Mouse (Mus musculus) CH12.LX (cell line): Measurements from ENCODE around the gene Nf1. TPM values are rescaled to one million over a fixed set of nuclear protein-coding genes. Genes with fewer than 3 reads are reported as not detected.

ENCODE experiments used
- DNase-seq: peaks from one replicate; pipeline ENCODE4 v3.0.0-alpha.2; 2013; ENCODE audit errors: extremely low read depth
- H3K27ac ChIP-seq: 2 replicates; pipeline ENCODE4 v1.5.1; 2012; ENCODE audit warnings: low read depth, mild to moderate bottlenecking, control low read depth, moderate library complexity; ENCODE audit not compliant: insufficient read depth
- H3K27me3 ChIP-seq: replicated peaks from 2 replicates; pipeline ENCODE3; 2012; ENCODE audit warnings: inconsistent platforms
- H3K36me3 ChIP-seq, 2 experiments: replicated peaks in 1 of 2; 2 replicates each; pipeline versions ENCODE3 to v1.6.1; 2012; ENCODE audit warnings: inconsistent platforms in 1 of 2, low read length in 1 of 2, mild to moderate bottlenecking in 1 of 2, mixed read lengths in 1 of 2, moderate library complexity in 1 of 2; ENCODE audit not compliant: control insufficient read depth in 1 of 2, insufficient read depth in 1 of 2
- H3K4me1 ChIP-seq, 2 experiments: 2 replicates each; pipeline ENCODE4 v1.6.1; 2012; ENCODE audit warnings: inconsistent platforms in 1 of 2, moderate library complexity in 1 of 2; ENCODE audit not compliant: insufficient read depth in 2 of 2, control insufficient read depth in 1 of 2
- H3K4me2 ChIP-seq: 2 replicates; pipeline ENCODE4 v1.6.1; 2012; ENCODE audit warnings: low read depth, mild to moderate bottlenecking, control low read depth; ENCODE audit not compliant: poor library complexity, insufficient read depth, severe bottlenecking
- H3K4me3 ChIP-seq, 3 experiments: fragments of 150-350 bp in 1 of 3; sonication (generic) in 1 of 3; replicated peaks in 1 of 3; 2 replicates each; pipeline versions ENCODE3 to v1.5.1; 2011 to 2012; ENCODE audit warnings: low read depth in 2 of 3, low read length in 2 of 3, mild to moderate bottlenecking in 2 of 3, moderate library complexity in 2 of 3, control low read depth in 1 of 3, improper control_type of control experiment in 1 of 3, inconsistent platforms in 1 of 3, mixed read lengths in 1 of 3; ENCODE audit not compliant: poor library complexity in 1 of 3
- H3K79me2 ChIP-seq: replicated peaks from 2 replicates; pipeline ENCODE4 v1.6.1; 2012; ENCODE audit warnings: mild to moderate bottlenecking, moderate library complexity; ENCODE audit not compliant: control insufficient read depth, poor library complexity, insufficient read depth, severe bottlenecking; ENCODE audit errors: extremely low read depth
- H3K9ac ChIP-seq: 2 replicates; pipeline ENCODE4 v1.6.1; 2012; ENCODE audit warnings: low read depth, mild to moderate bottlenecking, control low read depth, moderate library complexity; ENCODE audit not compliant: insufficient read depth
- H3K9me3 ChIP-seq: replicated peaks from 2 replicates; pipeline ENCODE3; 2012; ENCODE audit warnings: low read length, inconsistent platforms, mixed read lengths
- BHLHE40 ChIP-seq: IDR thresholded peaks from 2 replicates; pipeline ENCODE4 v1.6.1; 2011; ENCODE audit warnings: mild to moderate bottlenecking, low read depth, low read length, improper control_type of control experiment
- CHD1 ChIP-seq: IDR thresholded peaks from 2 replicates; pipeline ENCODE4 v1.6.1; 2012; ENCODE audit warnings: low read depth, low read length, improper control_type of control experiment, inconsistent platforms
- CHD2 ChIP-seq: IDR thresholded peaks from 2 replicates; pipeline ENCODE4 v1.6.1; 2011; ENCODE audit warnings: low read length, improper control_type of control experiment
- CTCF ChIP-seq, 2 experiments: IDR thresholded peaks in 1 of 2; conservative IDR thresholded peaks in 1 of 2; 2 replicates each; pipeline ENCODE4 v1.5.1; 2011 to 2012; ENCODE audit warnings: low read depth in 2 of 2, low read length in 2 of 2, improper control_type of control experiment in 1 of 2, inconsistent platforms in 1 of 2, mild to moderate bottlenecking in 1 of 2, moderate library complexity in 1 of 2
- E2F4 ChIP-seq: IDR thresholded peaks from 2 replicates; pipeline ENCODE4 v1.6.1; 2011; ENCODE audit warnings: low read depth, low read length, improper control_type of control experiment; ENCODE audit not compliant: insufficient replicate concordance
- ELF1 ChIP-seq: IDR thresholded peaks from 2 replicates; pipeline ENCODE4 v1.6.1; 2014; ENCODE audit warnings: low read depth, mild to moderate bottlenecking, inconsistent platforms, low read length, improper control_type of control experiment
- HCFC1 ChIP-seq: IDR thresholded peaks from 2 replicates; pipeline ENCODE4 v1.6.1; 2012; ENCODE audit warnings: low read depth, mild to moderate bottlenecking, inconsistent platforms, low read length, improper control_type of control experiment
- IRF4 ChIP-seq: IDR thresholded peaks from 2 replicates; pipeline ENCODE4 v1.6.1; 2014; ENCODE audit warnings: low read depth, mild to moderate bottlenecking, inconsistent platforms, low read length, improper control_type of control experiment
- JUN ChIP-seq: IDR thresholded peaks from 2 replicates; pipeline ENCODE4 v1.6.1; 2011; ENCODE audit warnings: low read depth, mild to moderate bottlenecking, low read length, improper control_type of control experiment, moderate library complexity; ENCODE audit not compliant: insufficient read depth
- JUND ChIP-seq: conservative IDR thresholded peaks from 2 replicates; pipeline ENCODE4 v1.6.1; 2011; ENCODE audit warnings: low read depth, low read length, improper control_type of control experiment
- MAFK ChIP-seq: IDR thresholded peaks from 2 replicates; pipeline ENCODE4 v1.6.1; 2011; ENCODE audit warnings: low read length, improper control_type of control experiment; ENCODE audit not compliant: insufficient replicate concordance
- MAX ChIP-seq: IDR thresholded peaks from 2 replicates; pipeline ENCODE4 v1.6.1; 2011; ENCODE audit warnings: low read length, improper control_type of control experiment
- MEF2A ChIP-seq: IDR thresholded peaks from 2 replicates; pipeline ENCODE4 v1.6.1; 2014; ENCODE audit warnings: low read depth, mild to moderate bottlenecking, inconsistent platforms, low read length, improper control_type of control experiment, borderline replicate concordance
- MXI1 ChIP-seq: IDR thresholded peaks from 2 replicates; pipeline ENCODE4 v1.6.1; 2011; ENCODE audit warnings: mild to moderate bottlenecking, low read depth, low read length, improper control_type of control experiment
- MYC ChIP-seq: IDR thresholded peaks from 2 replicates; pipeline ENCODE4 v1.6.1; 2011; ENCODE audit warnings: low read depth, mild to moderate bottlenecking, improper control_type of control experiment, low read length
- POLR2A ChIP-seq: IDR thresholded peaks from 2 replicates; pipeline ENCODE4 v1.6.1; 2011; ENCODE audit warnings: low read depth, mild to moderate bottlenecking, improper control_type of control experiment, low read length
- POLR2AphosphoS2 ChIP-seq: IDR thresholded peaks from 2 replicates; pipeline ENCODE4 v1.6.1; 2011; ENCODE audit warnings: low read depth, low read length, improper control_type of control experiment
- RCOR1 ChIP-seq: conservative IDR thresholded peaks from 2 replicates; pipeline ENCODE4 v1.6.1; 2012; ENCODE audit warnings: low read depth, mild to moderate bottlenecking, inconsistent platforms, low read length, improper control_type of control experiment
- SIN3A ChIP-seq: IDR thresholded peaks from 2 replicates; pipeline ENCODE4 v1.6.1; 2012; ENCODE audit warnings: low read length, improper control_type of control experiment, inconsistent platforms
- TBP ChIP-seq: conservative IDR thresholded peaks from 2 replicates; pipeline ENCODE4 v1.6.1; 2011; ENCODE audit warnings: low read depth, low read length, improper control_type of control experiment
- TCF12 ChIP-seq: IDR thresholded peaks from 2 replicates; pipeline ENCODE4 v1.6.1; 2014; ENCODE audit warnings: low read depth, mild to moderate bottlenecking, inconsistent platforms, low read length, improper control_type of control experiment
- UBTF ChIP-seq: IDR thresholded peaks from 2 replicates; pipeline ENCODE4 v1.6.1; 2012; ENCODE audit warnings: low read depth, mild to moderate bottlenecking, inconsistent platforms, low read length, improper control_type of control experiment, moderate library complexity
- USF1 ChIP-seq: IDR thresholded peaks from 2 replicates; pipeline ENCODE4 v1.6.1; 2014; ENCODE audit warnings: low read depth, mild to moderate bottlenecking, inconsistent platforms, low read length, improper control_type of control experiment
- USF2 ChIP-seq: conservative IDR thresholded peaks from 2 replicates; pipeline ENCODE4 v1.6.1; 2011; ENCODE audit warnings: low read depth, low read length, improper control_type of control experiment
- ZC3H11A ChIP-seq: IDR thresholded peaks from 2 replicates; pipeline ENCODE4 v1.6.1; 2012; ENCODE audit warnings: low read depth, mild to moderate bottlenecking, inconsistent platforms, low read length, improper control_type of control experiment
- ZKSCAN1 ChIP-seq: IDR thresholded peaks from 2 replicates; pipeline ENCODE4 v1.6.1; 2012; ENCODE audit warnings: low read depth, inconsistent platforms, low read length, improper control_type of control experiment, borderline replicate concordance
- ZNF384 ChIP-seq: IDR thresholded peaks from 2 replicates; pipeline ENCODE4 v1.6.1; 2012; ENCODE audit warnings: low read depth, low read length, improper control_type of control experiment, inconsistent platforms
- dilution Hi-C: fragments of 300-500 bp; cut with MboI; formaldehyde crosslinking; loops from 2 replicates; pipeline ENCODE4 v1.14.3; 2020; ENCODE audit warnings: low sequenced_read_pairs; ENCODE audit not compliant: extremely low pct_unique_long_range_greater_than_20kb, extremely low pct_ligation_motif_present
- in situ Hi-C: fragments of 300-500 bp; cut with MboI; formaldehyde crosslinking; loops from 3 replicates; pipeline ENCODE4 v1.14.3; 2019; ENCODE audit warnings: low sequenced_read_pairs, low pct_ligation_motif_present, low pct_unique_long_range_greater_than_20kb, mixed read lengths
- polyA plus RNA-seq: library from polyadenylated mRNA; unstranded; fragments of >175 nt; gene quantifications from 2 replicates; pipeline ENCODE4 v1.2.1, GENCODE M21; 2012; ENCODE audit warnings: low read depth; ENCODE audit not compliant: insufficient read length
- total RNA-seq, 2 experiments: library from RNA; depleted of rRNA; stranded (reverse); fragments of 300-350 nt in 1 of 2; fragments of >200 nt in 1 of 2; gene quantifications; 2 replicates each; pipeline ENCODE4 v1.2.3; 2012 to 2014

Gene Nf1
- total and polyA plus RNA-seq, 3 experiments: 7.3 to 19.5 (median 12.4) TPM

DNA sequence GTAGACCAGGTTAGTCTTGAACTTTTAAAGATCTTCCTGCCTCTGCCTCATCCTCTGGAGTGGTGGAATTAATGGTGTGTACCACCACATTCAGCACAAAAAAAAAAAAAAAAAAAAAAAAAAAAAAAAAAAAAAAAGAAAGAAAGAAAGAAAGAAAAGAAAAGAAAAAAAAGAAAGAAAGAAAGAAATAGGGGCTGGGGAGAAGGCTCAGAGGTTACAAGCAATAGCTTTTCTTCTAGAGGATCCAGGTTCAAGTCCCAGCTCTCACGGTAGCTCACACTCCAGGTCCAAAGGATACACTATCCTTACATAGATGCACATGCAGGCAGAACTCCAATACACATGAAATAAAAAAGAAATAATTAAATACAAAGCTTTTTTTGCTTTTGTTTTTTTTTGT lies 9.9 kb upstream of the Nf1 start:
- no peaks in the 10 kb centered on the region for H3K36me3 ChIP-seq
- no peaks in the 10 kb centered on the region for H3K4me1 ChIP-seq
- peaks cover 2% of the 10 kb centered on the region for H3K27me3 ChIP-seq
- no peak overlapping the region for H3K4me3 ChIP-seq
- no peaks in the 10 kb centered on the region for H3K9me3 ChIP-seq
- dilution Hi-C loops (no loop called here), in situ Hi-C loops (no loop called here)
- no peak overlapping the region for H3K9ac ChIP-seq
- H3K79me2 ChIP-seq: no peaks in the 10 kb centered on the region
- H3K4me2 ChIP-seq: no peak overlapping the region
- no peak for DNase-seq
- TF ChIP-seq CHD1: no peak
- TF ChIP-seq ZKSCAN1: no peak
- no peak for TF ChIP-seq JUN
- TF ChIP-seq UBTF: no peak
- TF ChIP-seq MYC: no peak
- no peak for TF ChIP-seq E2F4
- TF ChIP-seq JUND: no peak
- no peak for TF ChIP-seq IRF4
- no peak for TF ChIP-seq SIN3A
- TF ChIP-seq ELF1: no peak
- TF ChIP-seq TBP: no peak
- TF ChIP-seq ZC3H11A: no peak
- TF ChIP-seq ZNF384: no peak
- TF ChIP-seq POLR2AphosphoS2: no peak
- TF ChIP-seq MAFK: no peak
- no peak for TF ChIP-seq MEF2A
- no peak for TF ChIP-seq USF1
- no peak for TF ChIP-seq MXI1
- TF ChIP-seq BHLHE40: no peak
- TF ChIP-seq HCFC1: no peak
- TF ChIP-seq, all 38 proteins: peak for 0
- H3K27ac ChIP-seq: no peak overlapping the region

DNA sequence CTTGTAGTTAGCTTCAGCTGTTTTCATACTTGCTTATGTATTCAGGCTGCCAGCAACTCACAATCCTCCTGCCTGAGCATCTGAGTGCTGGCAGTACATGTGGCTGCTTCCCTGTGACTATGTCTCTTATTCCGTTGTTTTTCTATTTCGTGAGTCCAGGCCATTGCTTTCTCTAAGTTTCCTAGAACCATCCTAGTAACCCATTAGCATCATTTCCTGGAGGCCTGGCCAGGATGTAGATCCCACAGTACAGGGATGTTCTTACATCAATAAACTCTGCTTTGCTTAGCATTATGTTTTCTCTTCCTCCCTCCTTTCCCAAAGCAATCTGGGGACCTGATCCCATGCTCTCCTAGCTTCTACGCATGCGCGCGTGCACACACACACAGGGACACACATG lies 4.4 kb upstream of the Nf1 start:
- TF ChIP-seq ZKSCAN1 (no peak), E2F4 (no peak), TCF12 (no peak), USF2 (no peak), POLR2A (no peak), ELF1 (no peak), POLR2AphosphoS2 (no peak), RCOR1 (no peak), SIN3A (no peak), MEF2A (no peak), MAFK (no peak), MAX (no peak), BHLHE40 (no peak), MYC (no peak), JUN (no peak), CHD2 (no peak), CTCF (conservative IDR thresholded peaks at IDR 0.05 in 1 of 2, IDR thresholded peaks at IDR 0.05 in 1 of 2; ENCODE audit: low read depth in 2 of 2, low read length in 2 of 2) (no peak), JUND (no peak), TBP (no peak)
- no peak overlapping the region for H3K4me2 ChIP-seq
- no peaks in the 10 kb centered on the region; the same call in 1 of the 2 replicates for H3K79me2 ChIP-seq
- peaks cover 5% of the 10 kb centered on the region for H3K9me3 ChIP-seq
- no peak overlapping the region for H3K4me3 ChIP-seq
- in situ Hi-C loops: no loop called here
- DNase-seq: no peak
- H3K36me3 ChIP-seq: no peaks in the 10 kb centered on the region
- no peak overlapping the region for H3K9ac ChIP-seq
- dilution Hi-C loops: no loop called here
- no peak overlapping the region for H3K27ac ChIP-seq
- peaks cover 2% of the 10 kb centered on the region for H3K27me3 ChIP-seq
- H3K4me1 ChIP-seq: peaks cover 2 to 8% of the 10 kb centered on the region in 2 experiments; a peak in 3 of 4 replicates
